Mouse (Mus musculus) ES-Bruce4 (cell line): Measurements from ENCODE around the gene Chrm1. TPM values are rescaled to one million over a fixed set of nuclear protein-coding genes. Genes with fewer than 3 reads are reported as not detected.
A peak's percentile ranks its signal among the peaks of the same experiment; 100 is the strongest.

Experiments used
- H3K27ac ChIP-seq: 2 replicates; pipeline ENCODE4 v1.5.1; 2012; ENCODE audit warnings: low read length, inconsistent platforms; ENCODE audit not compliant: insufficient read depth
- H3K27me3 ChIP-seq: 2 replicates; pipeline ENCODE4 v1.6.1; 2012; ENCODE audit warnings: mild to moderate bottlenecking, low read length, inconsistent platforms; ENCODE audit not compliant: control insufficient read depth, poor library complexity, insufficient read depth, severe bottlenecking
- H3K36me3 ChIP-seq: 2 replicates; pipeline ENCODE4 v1.6.1; 2012; ENCODE audit warnings: inconsistent platforms, mild to moderate bottlenecking, low read length, moderate library complexity; ENCODE audit not compliant: control insufficient read depth, poor library complexity, insufficient read depth, severe bottlenecking
- H3K4me1 ChIP-seq: one replicate; pipeline ENCODE4 v1.8.1; 2011; ENCODE audit warnings: low read length; ENCODE audit not compliant: control insufficient read depth, insufficient read depth
- H3K4me3 ChIP-seq: 2 replicates; pipeline ENCODE4 v1.5.1; 2011; ENCODE audit warnings: low read depth, mild to moderate bottlenecking, low read length
- H3K9ac ChIP-seq: 2 replicates; pipeline ENCODE4 v1.6.1; 2012; ENCODE audit warnings: low read depth, mild to moderate bottlenecking, inconsistent platforms; ENCODE audit not compliant: poor library complexity, severe bottlenecking
- H3K9me3 ChIP-seq: replicated peaks from 2 replicates; pipeline ENCODE4 v1.6.1; 2012; ENCODE audit warnings: mild to moderate bottlenecking, low read length, inconsistent platforms; ENCODE audit not compliant: control insufficient read depth, poor library complexity, insufficient read depth, severe bottlenecking
- CTCF ChIP-seq: IDR thresholded peaks from one replicate; pipeline ENCODE4 v1.8.1; 2011; ENCODE audit warnings: low read depth, low read length
- EP300 ChIP-seq: IDR thresholded peaks from 2 replicates; pipeline ENCODE4 v1.6.1; 2011; ENCODE audit warnings: low read depth, low read length; ENCODE audit not compliant: insufficient read depth
- POLR2A ChIP-seq: IDR thresholded peaks from one replicate; pipeline ENCODE4 v1.8.1; 2011; ENCODE audit warnings: low read length; ENCODE audit not compliant: insufficient read depth
- polyA plus RNA-seq: library from polyadenylated mRNA; stranded (reverse); fragments of >200 nt; gene quantifications from 2 replicates; pipeline ENCODE4 v1.2.4, GENCODE M21; 2011; ENCODE audit warnings: low read depth; ENCODE audit not compliant: missing spikeins, insufficient read depth, insufficient read length

Chrm1 gene
- not detected in 2 replicates for polyA plus RNA-seq

GRCm38 (mm10) chr19:8663360-8663839 is at the start of gene Chrm1:
Gene Chrm1 (plus strand): TSS chr19:8663789.
- H3K4me3 ChIP-seq: no peak within 1 kb of the TSS
- no peaks in the 10 kb centered on the region for H3K27me3 ChIP-seq
- H3K27ac ChIP-seq: no peak within 1 kb of the TSS
- no peaks in the 10 kb centered on the region for H3K9me3 ChIP-seq
- no peaks in the 10 kb centered on the region for H3K4me1 ChIP-seq
- no peak within 1 kb of the TSS for H3K9ac ChIP-seq
- no peak for TF ChIP-seq POLR2A
- TF ChIP-seq CTCF: no peak
- TF ChIP-seq EP300: no peak
- H3K36me3 ChIP-seq: no peaks in the 10 kb centered on the region

GRCm38 (mm10) chr19:8614343-8614742 is 49.2 kb upstream of the Chrm1 start:
- Histone ChIP-seq H3K4me1 (no peaks in the 10 kb centered on the region), H3K4me3 (no peak overlapping the region)
- TF ChIP-seq CTCF (no peak), POLR2A (no peak), EP300 (no peak)

GRCm38 (mm10) chr19:8616314-8616713 is 47.3 kb upstream of the Chrm1 start:
- Histone ChIP-seq H3K36me3 (no peaks in the 10 kb centered on the region), H3K4me1 (no peaks in the 10 kb centered on the region), H3K9me3 (no peaks in the 10 kb centered on the region), H3K4me3 (no peak overlapping the region), H3K27ac (no peak overlapping the region), H3K9ac (no peak overlapping the region), H3K27me3 (no peaks in the 10 kb centered on the region)
- TF ChIP-seq POLR2A: no peak
- TF ChIP-seq EP300: no peak
- TF ChIP-seq CTCF: no peak

More at GRCm38 (mm10) chr19:8614343-8614742, 49.2 kb upstream of the Chrm1 start:
- Histone ChIP-seq H3K27me3 (no peaks in the 10 kb centered on the region), H3K9me3 (no peaks in the 10 kb centered on the region), H3K27ac (no peak overlapping the region), H3K36me3 (no peaks in the 10 kb centered on the region), H3K9ac (no peak overlapping the region)

GRCm38 (mm10) chr19:8617904-8618303 is 45.7 kb upstream of the Chrm1 start, which contains the start of gene Slc22a6:
Gene Slc22a6 (plus strand): TSS chr19:8618039.
- Histone ChIP-seq H3K4me1 (no peaks in the 10 kb centered on the region), H3K4me3 (no peak within 1 kb of the TSS), H3K9ac (no peak within 1 kb of the TSS), H3K27ac (no peak within 1 kb of the TSS), H3K27me3 (no peaks in the 10 kb centered on the region), H3K9me3 (no peaks in the 10 kb centered on the region), H3K36me3 (no peaks in the 10 kb centered on the region)
- TF ChIP-seq POLR2A (no peak), CTCF (no peak)

- Histone ChIP-seq H3K9me3 (no peaks in the 10 kb centered on the region), H3K4me3 (no peak overlapping the region), H3K27ac (no peak overlapping the region), H3K4me1 (no peaks in the 10 kb centered on the region), H3K27me3 (no peaks in the 10 kb centered on the region), H3K9ac (no peak overlapping the region), H3K36me3 (no peaks in the 10 kb centered on the region)
- TF ChIP-seq CTCF: peak; percentile 41
- no peak for TF ChIP-seq EP300
Measured at GRCm38 (mm10) chr19:8621098-8621497, 42.5 kb upstream of the Chrm1 start.

GRCm38 (mm10) chr19:8630249-8630648 is 33.3 kb upstream of the Chrm1 start:
- Histone ChIP-seq H3K4me1 (no peaks in the 10 kb centered on the region), H3K9ac (no peak overlapping the region), H3K36me3 (no peaks in the 10 kb centered on the region), H3K27ac (no peak overlapping the region), H3K4me3 (no peak overlapping the region), H3K9me3 (no peaks in the 10 kb centered on the region; the same call in 1 of the 2 replicates), H3K27me3 (no peaks in the 10 kb centered on the region)
- TF ChIP-seq POLR2A (no peak), CTCF (no peak), EP300 (no peak)
